Mouse (Mus musculus): ENCODE data around the gene Col4a2. TPM values are rescaled to one million over a fixed set of nuclear protein-coding genes. Genes with fewer than 3 reads are reported as not detected.

The Col4a2 gene
- polyA plus RNA-seq, 3 experiments from 2014 or later, result not detected

DNA sequence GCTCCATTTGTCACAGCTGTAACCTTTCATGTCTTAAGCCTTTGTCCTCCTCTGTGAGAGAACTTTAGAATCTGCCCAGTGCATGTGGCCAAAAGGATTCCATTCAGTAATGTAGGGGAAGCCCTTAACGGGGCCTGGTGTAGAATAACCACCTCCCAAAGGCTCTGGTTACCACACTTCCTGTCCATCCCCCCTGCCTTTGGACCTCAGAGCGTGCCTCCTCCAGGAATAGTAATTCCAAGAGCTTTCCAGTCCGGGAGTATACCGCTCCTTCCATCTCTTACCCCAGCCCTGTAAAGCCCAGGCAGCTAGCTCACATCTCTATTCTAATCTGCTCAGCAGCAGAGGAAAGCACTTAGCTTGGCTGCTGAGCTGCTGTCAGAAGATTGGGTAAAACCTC lies 14.7 kb downstream of the Col4a2 start:
- ATAC-seq, result no peak

DNA sequence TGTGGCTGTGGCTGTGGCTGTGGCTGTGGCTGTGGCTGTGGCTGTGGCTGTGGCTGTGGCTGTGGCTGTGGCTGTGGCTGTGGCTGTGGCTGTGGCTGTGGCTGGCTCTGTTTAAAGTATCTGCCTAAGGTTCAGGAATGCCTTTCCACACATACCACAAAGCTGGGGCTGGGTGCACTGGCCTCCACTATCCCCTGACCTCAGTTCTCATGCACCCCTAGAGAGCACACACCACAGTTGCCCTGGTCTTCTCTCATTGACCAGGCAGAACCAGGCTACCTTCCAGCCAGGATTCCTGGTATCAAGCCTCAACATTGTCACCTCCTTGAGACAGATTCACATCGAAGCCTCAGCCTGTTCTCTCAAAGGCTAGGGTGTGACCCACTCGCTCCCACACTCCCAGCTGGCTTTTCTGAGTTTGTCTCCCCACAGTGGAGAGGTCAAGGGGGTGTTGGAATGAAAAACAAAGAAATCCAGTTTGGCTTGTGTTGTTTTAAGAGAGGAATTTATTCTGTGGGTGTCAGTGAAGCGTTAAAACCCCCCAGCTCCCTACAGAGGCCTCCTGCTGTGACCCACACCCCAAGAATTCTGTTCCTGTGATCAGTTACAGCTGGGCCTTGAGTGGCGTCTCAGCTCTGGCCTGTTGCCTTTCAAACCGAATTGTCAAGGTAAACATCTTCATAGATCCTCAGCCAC lies 15.3 kb downstream of the Col4a2 start:
- ATAC-seq, result no peak

DNA sequence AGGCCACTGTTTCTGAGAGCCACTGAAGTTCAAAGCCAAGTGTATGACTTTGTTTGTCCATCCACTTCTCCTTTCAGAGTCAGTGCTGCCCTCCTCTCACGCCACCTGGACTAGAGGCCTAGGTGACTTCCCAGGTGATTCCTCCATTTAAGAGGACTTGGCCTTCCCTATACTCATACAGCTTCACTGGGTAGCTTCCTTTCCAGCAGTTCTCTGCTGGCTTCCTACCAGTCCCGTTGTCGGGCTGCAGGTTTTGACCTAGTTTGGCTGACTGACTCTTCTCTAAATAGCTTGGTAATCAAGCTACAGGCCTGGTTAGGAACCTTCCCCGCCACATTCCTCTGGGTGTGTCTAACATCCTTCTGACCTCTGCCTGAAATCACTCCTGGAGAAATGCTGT lies 19.0 kb downstream of the Col4a2 start:
- no peak for ATAC-seq

DNA sequence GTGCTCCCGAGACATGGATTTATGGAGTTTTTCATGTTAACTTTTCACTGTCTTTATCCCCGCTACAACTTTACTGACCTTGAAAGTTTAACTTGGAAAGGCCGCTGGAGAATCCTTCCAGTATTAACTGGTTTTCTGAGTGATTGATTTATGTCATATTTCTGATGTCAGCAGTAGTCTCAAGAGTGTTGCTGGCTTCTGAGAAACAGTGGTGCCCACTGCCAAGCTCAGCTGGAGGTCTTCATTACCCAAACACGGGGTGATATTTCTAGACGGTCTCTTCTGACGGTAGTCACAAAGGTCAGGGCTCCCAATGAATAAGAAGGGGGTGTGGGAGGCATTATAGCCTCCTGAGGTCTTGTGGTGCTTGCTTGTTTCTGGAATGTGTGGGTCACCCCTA lies 21.1 kb downstream of the Col4a2 start:
- no peak for ATAC-seq

DNA sequence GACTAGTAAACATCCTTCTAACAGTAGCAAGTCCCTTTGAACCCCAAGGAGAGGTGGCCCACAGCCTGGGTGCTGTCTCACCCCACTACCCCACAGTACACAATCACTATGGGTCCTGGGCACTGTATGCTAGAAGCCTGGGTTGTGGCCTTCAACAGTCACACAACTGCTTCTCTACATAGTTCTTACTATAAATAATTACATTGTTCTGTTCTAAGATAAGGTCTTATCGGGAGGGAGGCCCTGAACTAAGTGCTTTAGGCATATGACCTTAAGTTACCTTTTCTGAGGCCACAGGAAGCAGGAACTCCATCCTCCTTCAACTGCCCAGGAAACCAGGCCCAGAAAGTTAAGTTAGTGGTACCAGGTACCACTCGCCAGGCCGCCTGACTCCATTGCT lies 21.9 kb downstream of the Col4a2 start:
- ATAC-seq, result no peak

DNA sequence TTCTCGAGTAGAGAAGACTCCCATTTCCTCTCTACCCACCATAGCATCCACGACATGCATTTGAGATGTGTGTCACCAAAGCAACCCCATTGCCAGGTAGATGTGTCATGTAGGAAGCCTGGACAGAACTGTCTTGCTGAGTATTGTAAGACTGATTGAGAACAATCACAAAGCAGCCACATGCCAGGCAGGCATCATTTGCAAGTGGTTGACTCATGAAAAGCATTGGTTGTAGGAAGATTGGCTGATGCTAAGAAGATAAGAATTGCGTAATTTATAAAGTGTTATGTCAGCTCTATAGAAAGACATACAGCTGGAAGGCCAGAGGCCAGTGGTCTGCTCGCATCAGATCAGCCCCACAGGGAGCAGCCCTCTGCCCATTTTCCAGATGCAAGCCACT lies 22.6 kb downstream of the Col4a2 start:
- no peak for ATAC-seq

DNA sequence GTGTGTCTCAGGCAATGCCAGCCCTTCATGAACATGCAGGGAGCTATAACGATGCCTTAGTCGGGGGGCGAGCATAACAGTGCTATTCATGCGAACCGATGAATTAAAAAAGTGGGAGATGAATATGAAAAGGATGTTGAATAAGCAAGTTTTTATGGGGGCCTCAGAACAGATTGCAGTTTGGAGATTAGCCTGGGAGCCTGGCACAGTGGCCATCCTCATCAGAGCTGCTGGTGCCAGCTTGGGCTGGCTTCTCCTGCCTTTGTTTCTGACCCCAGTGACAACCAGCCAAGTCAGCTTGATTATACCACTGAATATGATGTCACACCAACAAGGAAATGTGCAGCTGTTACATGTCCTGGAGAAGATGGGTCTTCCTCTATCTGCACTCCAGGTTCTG lies 23.7 kb downstream of the Col4a2 start:
- no peak for ATAC-seq

DNA sequence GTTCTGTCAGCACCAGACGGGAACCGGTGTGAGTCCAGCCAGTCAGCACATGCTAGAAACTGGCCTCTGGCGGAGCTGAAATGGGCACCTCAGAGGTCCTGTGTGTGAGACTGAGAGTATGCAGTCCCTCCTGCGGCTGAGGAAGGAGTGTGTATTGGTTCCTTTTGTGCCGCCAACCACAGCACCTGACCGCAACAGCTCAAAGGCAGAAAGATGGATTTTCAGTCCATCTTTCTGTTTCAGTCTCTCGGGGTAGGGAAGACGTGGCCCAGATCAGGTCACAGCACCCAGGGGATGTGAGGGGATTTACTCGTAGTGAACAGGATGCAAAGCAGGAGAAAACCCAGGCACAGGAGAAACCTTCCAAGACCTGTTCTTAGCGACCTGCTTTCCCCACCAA lies 25.0 kb downstream of the Col4a2 start:
- ATAC-seq, result no peak

DNA sequence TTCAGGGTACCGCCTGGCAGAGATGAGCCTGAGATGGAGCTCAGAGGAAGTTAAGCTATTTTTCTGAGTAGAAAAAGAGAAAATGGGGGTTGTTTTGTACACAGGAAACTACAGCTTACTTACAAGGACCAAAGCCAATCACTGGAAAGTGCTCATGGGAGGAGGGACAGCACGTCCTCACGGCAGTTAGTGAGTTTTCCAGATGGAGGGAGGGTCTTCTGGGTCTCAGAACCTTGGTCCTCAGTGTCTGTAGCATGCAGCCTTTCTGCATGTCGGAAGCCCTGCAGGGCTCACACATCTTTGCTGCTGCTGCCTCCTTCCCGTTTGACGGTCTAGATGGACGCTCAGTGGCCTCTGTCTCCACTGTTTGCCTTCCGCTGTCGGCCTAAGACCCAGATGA lies 25.9 kb downstream of the Col4a2 start:
- ATAC-seq, result no peak

DNA sequence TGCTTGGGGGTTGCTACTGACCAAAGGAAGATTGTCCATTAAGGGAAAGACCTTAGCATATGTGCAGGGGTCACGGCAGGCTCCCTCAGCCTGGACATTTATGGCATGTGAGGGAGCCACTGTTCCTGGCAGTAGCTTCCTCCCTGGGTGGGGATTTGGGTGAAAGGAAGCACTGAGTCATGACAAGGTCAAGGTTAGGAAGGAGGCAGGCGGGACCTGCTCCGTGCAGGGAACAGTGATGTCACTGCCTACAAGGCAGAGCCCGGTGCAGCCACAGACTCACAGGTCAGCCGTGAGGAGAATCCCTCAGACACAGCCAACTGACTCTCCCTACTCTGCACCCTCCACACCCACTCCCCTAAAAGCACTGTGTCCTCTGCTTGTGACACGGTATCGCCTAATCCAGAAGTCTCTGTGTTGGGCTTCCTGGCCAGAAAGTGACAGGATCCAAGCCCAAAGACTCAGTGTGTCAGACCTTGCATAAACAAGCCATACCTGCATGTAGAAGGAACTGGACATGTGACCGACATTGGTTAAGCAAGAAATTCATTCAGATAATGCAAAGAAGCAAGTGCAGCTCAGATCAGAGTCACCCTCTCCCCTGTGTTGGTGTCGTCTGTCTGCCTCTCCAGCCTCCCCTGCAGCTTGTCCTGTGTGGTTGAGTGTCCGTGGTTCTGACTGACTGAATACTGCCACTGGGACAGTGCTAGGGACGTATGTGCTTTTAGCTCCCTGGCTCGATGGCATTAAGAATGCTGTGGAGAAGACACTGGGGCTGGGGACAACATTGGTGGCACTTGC lies 27.9 kb downstream of the Col4a2 start:
- no peak for ATAC-seq

DNA sequence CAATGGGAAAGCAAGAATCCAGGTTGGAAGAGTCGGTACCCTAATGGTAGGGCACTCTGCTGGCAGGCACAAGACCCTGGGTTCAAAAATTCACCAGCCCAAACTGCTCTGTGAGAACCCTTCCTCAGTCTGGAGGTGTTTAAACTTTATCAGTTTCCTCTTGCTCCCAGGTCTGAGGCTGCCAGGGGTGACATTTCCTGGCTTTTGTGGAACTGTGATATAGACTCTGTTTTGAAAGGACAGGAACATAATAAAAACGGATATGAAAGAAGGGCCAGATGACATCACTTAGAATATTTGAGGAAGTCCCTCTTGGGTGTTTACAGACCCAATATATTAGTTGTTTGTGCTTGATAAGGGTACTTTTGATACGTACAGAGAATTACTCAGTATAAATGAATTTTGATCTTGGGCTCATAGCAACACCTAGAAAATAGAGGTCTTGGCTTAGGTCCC lies 28.5 kb downstream of the Col4a2 start:
- ATAC-seq, result no peak

DNA sequence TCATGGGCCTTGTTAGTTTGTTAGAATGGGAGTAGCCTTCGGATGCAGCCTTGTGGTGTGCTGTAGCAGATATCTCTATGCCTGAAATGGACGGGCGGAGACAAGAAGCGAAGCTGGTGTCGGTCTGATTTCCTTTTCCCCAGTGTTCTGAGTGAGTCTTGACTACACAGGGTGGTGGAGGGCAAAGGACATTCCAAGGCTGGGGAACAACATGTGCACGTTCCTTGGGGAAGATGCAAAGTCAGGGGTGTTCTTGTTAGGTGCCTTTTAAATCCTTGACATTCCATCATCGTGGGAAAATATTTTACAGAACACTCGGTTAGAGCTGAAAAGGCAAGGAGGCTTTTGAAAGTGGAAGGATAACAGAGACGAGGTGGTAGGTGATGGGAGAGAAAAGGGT lies 31.9 kb downstream of the Col4a2 start:
- no peak for ATAC-seq

DNA sequence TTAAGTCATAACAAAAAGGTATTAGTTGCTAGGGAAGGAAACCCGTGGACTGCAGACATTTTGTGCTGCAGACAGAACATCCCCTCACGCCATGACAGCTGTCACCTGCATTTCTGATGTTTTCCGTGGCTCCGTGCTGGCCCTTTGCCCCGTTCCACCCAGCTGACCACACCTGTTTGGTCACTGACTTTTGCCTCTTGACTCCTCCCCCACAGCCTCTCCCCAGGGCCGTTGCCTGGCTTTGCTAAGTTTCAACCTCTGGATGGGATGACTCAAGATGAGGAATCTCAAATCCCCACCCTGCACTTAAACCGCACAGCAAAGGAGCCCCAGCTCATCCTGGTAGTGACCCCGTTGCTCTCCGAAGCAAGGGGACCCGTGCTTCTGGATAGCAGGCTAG lies 33.6 kb downstream of the Col4a2 start:
- no peak for ATAC-seq

DNA sequence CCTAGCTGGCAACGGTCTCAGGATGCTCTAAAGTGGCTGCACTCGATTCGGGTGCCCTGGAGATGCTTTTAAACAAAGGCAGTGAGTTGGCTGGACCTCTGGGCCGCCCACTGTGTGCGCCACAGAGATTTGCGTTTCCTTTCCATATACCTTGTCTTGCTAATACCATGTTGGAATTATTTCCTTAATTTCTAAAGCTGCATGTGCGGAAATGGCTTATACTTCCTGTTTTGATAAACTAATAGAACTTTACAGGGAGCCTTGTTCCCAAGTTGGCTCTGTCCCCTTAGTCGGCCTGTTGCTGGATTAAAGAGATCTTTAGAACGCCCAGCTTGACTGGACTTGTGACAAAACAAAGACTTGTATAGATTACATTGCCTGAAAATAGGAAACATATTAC lies 35.1 kb downstream of the Col4a2 start:
- no peak for ATAC-seq

DNA sequence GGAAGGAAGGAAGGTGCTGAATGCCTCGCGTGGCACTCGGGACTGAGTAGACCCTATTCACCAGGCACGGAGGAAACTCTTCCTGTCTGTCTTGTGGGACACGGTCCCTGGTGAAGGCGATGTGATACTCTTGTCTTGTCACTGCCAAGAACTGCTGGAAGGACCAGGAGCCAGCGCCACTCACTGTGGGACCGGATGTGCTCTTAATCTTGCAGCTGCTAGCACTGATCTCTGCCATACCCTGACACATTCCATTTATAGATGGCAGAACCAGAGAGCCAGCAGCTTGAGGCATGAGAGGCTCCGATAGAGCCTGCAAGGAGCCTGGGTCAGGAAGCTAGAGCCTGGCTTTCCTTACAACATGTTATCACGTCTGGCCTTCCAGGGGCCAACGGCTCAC lies 36.0 kb downstream of the Col4a2 start:
- ATAC-seq, result no peak

DNA sequence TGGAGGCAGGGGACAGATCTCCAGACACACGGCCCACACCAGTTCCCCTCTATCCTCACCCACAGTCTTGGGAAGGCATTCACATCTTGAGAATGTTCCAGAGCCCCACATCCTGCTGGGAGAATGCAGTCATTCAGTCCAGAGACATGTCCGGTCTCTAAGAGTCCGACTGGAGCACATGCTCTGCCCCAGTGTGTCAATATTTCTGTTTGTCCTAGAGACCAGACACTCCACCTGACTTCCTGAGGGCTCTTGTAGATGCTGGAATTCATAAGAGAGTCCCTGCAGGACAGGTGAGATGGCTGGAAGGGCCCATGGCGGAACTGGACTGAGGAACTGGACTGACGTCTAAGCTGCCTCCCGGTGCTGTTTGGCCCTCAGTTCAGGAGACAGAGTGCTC lies 38.8 kb downstream of the Col4a2 start:
- ATAC-seq, result no peak

DNA sequence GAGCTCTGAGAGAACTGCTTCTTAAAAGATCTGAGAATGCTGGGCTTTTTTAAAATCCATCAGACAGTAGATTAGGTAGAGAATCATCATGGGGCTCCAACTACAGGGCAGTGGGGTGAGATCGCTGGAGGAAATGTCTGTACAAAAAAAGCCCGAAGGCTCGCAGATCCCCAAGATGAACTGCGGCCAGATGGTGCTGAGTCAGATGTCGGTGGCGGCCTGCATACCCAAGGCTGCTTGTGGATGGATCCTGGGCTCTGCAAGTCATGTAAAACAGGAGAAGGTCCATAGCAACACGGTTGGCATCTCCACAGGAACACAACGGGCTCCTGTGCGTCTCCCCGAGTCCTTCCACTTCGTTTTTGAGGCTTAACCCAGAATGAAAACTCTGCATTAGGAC lies 39.9 kb downstream of the Col4a2 start:
- ATAC-seq, result no peak

DNA sequence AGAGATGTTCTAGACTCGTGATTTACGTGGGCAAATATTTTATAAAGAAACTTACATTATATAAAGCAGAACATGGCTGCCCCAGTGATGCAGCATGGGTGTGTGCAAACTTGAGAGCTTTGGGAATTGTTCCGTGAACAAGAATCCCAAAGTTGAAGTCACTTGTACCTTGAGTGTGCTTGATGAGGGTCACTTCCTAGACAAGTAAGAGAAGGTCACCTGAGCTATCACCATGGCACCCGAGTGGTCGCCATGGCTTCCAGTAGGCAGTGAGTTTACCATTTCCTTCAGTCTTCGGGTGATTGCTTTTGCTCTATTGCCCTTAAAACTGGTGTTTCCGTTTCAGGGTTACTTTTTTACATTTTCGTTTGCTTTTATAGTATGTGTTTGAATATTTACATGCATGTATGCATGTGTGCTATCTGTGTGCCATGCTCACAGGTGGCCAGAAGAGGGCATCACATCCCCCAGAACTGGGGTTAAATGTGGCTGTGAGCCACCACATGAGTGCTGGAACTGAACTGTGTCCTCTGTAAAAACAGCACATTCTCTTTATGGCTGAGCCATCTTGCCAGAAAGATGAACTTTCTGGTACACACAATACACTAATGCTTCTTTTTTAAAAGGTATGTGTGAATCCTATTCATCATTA lies 42.3 kb downstream of the Col4a2 start:
- ATAC-seq, result no peak

DNA sequence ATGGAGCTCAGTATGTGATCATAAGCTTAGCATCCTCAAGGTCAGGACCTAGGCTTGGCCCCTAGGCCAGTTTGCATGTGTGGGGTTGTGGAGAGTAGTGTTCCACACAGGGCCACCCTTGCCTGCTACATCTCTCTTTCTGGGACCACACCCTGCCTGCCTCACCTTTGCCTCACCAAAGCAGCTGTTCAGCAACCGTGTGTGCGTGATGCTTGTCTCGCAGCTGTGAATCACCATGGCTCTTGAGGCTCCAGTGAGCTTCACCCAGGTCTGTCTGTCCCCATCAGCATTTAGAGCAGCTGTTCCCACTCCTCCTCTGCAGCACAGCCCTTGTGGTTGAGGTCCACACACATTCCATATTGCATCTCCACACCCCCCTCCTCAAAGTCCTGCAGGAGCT lies 43.3 kb downstream of the Col4a2 start:
- no peak for ATAC-seq

DNA sequence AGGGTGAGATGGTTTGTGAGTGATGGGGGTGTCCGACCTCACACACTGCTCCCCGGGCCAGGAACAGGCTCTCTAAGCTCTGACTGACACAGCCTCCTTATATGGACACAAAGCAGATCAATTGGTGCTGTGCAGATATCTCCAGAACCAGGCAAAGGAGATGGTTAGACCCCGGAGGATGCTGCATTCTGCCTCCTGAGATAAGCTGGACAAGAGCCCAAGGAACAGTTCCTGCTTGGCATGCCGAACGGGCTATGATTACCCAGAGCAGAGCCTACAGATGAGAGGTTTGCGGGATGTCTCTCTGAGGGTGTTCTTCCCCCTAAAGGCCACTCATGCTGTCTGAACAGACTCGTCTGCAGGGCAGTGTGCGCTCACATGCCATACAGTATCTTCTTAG lies 44.2 kb downstream of the Col4a2 start:
- ATAC-seq, result no peak

DNA sequence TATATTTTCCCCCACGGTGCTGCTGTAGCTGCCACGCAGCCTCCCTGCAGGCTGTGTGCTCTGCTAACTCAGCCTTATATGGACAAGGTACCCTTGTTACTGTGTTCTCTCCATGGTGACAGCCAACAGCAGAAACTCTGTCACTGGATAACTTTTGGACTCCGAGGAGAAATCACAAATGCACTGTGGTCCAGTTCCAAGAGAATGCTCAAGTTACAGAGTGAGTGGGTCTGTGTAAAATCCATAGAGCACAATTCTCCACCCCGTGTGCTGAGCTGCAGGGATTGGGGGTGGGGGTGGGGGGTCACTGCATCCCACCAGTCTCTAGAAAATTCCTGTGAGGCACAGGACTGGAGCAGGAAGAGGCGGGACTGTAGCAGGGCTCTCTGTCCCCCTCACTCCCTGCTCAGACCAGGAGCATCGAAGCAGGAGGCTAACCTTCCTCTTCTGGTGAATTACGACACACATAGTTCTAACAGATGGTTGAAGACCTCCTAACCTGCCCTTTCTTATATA lies 45.4 kb downstream of the Col4a2 start:
- no peak for ATAC-seq

DNA sequence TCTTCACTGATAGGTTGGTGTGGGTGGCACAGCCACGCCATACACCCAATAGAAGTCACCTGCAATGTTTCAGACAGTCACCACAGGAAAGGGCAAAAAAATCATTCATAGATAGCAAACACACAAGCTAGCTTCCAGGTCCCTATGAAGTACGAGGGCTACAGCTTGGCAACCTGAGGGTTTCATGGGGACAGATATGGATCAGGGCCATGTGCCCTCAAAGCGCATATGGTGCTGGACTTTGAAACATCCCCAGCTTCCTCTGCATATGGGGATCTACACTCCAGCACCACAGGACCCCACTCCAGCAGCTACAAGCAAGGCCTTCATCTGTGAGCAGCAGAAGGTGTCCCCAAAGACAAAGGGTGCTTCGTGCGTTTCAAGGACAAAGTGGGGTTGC lies 47.2 kb downstream of the Col4a2 start:
- no peak for ATAC-seq

DNA sequence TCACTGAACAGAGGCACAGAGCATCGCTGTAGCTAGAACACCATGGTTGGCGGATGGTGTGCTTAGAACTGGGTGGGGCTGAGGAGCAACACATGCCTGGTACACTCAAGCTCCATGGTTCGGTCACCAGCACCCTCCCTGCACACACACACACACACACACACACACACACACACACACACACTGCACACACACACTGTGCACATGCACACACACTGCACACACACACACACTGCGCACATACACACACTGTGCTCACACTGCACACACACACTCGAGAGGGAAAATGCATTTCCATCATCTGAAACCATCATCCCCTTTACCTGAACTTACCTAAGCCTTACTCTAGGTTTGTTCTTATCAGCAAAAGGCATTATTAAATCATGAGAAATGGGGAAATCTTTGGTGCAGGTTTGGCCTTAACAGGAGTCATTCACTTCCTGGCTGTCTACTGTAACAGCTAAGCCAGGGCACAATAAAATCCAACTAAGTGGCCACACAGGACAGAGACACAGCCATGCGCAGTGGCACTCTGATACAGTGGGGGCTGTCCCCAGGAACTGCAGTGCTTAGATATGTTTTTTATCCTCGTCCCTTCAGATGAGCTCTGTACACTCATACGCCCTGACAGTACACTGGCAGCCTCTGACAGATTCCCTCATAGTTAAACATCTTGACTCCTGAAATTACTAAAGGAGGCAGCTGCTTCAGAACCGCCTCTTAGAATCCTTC lies 49.1 kb downstream of the Col4a2 start:
- ATAC-seq, result no peak

Data from inflammation-experienced regulatory T-cells, adult 6 months (primary cell).